Mouse (Mus musculus) heart, adult 11 months (tissue): ENCODE results near the gene Olfr844.

ENCODE experiments used
- DNase-seq: peaks from one replicate; pipeline ENCODE4 v3.0.0; 2022

Gene Olfr844

GRCm38 (mm10) chr9:19316047-19316446 is at the start of gene Olfr844:
Gene Olfr844 (plus strand): TSS chr9:19316347.
- DNase-seq = no peak

DNA sequence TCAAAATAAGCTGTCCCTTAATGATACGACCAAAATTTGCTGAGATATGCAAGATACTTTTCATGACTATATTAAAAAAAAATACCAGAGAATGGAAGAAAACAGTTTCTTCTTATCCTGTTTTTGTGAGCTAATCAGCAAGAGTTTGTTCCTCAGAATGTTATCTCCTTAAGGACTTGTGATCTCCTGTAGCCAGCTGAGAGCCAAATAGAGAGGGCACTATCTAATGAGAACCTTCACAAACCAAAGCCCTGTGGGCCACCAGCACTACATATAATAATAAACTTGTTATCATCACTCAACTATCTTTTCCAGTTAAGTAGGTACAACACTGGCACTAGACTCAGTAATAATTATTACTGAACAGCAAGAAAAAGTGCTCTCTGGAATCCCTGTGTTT is 20.0 kb downstream of the Olfr844 start, which contains the start of gene Olfr845:
TSS of gene Olfr845 (plus strand) at position 301 of the 400 bp plus-strand sequence.
- DNase-seq = no peak

- DNase-seq = no peak
Measured at GRCm38 (mm10) chr9:19363905-19364304, 47.8 kb downstream of the Olfr844 start, which contains the start of gene Olfr846. Gene Olfr846 (minus strand): TSS chr9:19364005.
